Mouse (Mus musculus) heart, postnatal 0 days (tissue): ENCODE data around the gene Atp6v0a1.

Experiments used
- CTCF ChIP-seq: IDR thresholded peaks from 2 replicates; pipeline ENCODE4 v1.5.1; 2016; ENCODE audit warnings: antibody characterized with exemption, control low read depth, low read depth
- EP300 ChIP-seq: IDR thresholded peaks from 2 replicates; pipeline ENCODE4 v1.6.1; 2016; ENCODE audit warnings: antibody characterized with exemption, low read depth

DNA sequence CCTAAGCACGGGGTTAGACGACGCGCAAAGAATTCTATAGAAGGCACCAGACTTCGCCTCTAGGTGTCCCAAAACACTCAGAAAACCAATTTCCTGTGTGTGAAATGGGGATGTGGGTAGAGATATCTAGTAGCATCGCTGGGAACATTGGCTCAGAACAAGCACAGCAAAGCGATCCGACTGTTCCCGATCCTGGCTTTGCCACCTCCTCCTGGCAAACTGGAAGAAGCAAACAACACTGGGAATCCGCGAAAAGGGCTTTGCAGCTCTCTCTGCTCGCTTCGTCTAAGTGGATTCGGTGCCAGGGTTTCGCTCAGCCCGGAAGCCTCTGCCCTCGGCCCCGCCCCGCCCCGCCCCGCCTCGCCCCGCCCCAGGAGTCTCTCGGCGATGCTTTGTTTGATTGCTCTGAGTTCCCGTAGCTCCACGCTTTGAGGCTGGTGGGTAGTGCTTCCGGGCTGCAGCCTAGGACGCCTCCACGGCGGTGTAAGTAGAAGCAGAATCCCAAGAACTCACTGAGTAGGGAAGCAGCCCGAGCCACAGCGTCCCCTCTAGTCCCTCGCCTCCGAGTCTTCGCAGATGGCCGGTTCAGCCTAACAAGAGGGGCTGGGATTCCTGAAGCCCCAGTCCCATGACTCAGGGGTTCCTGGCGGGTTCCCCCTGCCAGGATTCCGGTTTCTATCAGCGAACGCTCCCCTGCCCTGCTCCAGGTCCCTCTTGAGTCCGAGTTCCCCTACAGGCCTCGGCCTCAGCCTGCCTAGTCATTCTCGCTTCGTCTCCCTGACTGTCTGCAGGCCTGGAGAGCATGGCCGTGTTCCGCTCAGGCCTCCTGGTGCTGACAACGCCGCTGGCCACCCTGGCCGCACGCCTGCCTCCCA is 73.2 kb downstream of the Atp6v0a1 start, which contains the start of gene Coasy:
- TF ChIP-seq CTCF (peak; percentile 33), EP300 (0 out of 2 replicates have a peak, but pooled peaks have one; percentile 53)
